Mouse (Mus musculus): ENCODE measurements around the gene St3gal4.

Gene St3gal4

DNA sequence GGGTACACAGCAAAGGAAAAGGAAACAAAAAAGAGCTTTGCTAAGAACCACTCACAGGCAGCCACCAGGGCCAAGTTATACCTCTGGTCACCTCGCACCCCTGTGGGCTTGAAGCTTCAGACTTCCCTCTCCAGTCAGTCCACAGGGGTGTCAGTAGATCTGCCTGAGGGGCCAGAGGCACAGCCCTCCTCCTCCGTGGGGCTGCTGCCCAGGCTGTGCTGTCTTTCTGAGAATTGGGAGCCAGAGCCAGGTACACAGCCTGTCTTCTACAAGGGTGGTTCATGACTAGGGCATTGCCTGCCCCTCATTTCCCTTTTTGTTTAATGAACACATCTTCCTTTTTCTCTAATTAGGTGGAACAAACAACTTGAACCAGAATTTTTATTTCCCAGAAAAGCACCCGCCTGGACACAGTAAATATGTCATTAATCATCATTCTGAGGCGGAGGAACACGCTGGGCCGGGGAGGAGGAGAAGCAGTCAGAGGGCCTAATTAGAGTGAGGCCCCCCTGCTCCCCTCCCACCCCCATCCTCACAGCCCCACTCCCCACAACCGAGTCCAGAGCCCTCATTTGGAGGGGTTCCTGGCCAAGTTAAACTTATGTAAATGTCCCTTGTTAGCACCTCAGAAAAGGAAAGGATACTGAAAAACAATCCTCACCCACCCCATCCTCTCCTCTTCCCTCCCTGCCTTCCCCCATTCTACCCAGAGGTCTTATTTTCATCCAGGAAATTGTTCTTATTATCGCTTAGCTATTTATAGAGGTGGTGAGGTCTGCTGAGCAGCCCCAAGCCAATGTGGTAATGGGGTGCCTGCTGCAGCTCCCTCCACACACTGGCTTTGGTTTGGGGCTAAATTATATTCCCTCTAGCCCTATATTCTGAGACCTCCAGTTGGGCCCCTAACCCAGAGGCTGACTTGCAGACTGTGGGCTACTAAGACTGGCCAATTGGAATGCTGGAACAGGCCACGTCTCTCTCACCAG is 120.9 kb downstream of the St3gal4 start:
- DNase-seq, result no peak

Measured in kidney, adult 18-20 months (tissue).